Mouse (Mus musculus) small intestine, adult 2 months (tissue): Measurements from ENCODE around the gene Il17ra.

Experiments
- CTCF ChIP-seq: fragments of 200-500 bp; IDR thresholded peaks from 2 replicates; pipeline ENCODE4 v1.5.1; 2012; ENCODE audit warnings: low read depth, mild to moderate bottlenecking, control low read depth, inconsistent platforms, low read length, moderate library complexity, mixed read lengths; ENCODE audit not compliant: insufficient replicate concordance, insufficient read length; ENCODE audit errors: extremely low read depth
- POLR2A ChIP-seq: fragments of 200-500 bp; IDR thresholded peaks from 2 replicates; pipeline ENCODE4 v1.6.1; 2012; ENCODE audit warnings: low read depth, mild to moderate bottlenecking, control low read depth, inconsistent platforms, low read length, moderate library complexity

- TF ChIP-seq POLR2A (no peak), CTCF (no peak)
Measured at GRCm38 (mm10) chr6:120508645-120509044, 45.6 kb downstream of the Il17ra start.
